Comparison of ENCODE assay signal across 13 mouse cellular contexts in genomic region chr6:72694047-72694790, GRCm38 (mm10).
DNase-seq lines count a peak whose midpoint lies in the region; ATAC-seq and TF ChIP-seq lines count a peak whose summit lies in the region.
"Had no signal": no experiment of that assay in that cellular context is flagged by ENCODE, and none has a peak within 500 bp of the region (broad histone marks: within the 10 kb centered on the region; RNA-seq: fewer than 3 reads in every experiment).

No protein-coding gene starts in this region.

- 76% methylated on average over 5 of the region's 5 CpGs for WGBS in forebrain, embryonic 10.5 days
- 76% methylated on average over 5 of the region's 5 CpGs for WGBS in forebrain, embryonic 11.5 days
- WGBS in kidney, embryonic 14.5 days = 40% methylated on average over 5 of the region's 5 CpGs
- WGBS in heart, embryonic 14.5 days = 19% methylated on average over 5 of the region's 5 CpGs
- WGBS in thymus, adult 2 months = 81% methylated on average over 5 of the region's 5 CpGs

- H3K27me3 ChIP-seq in forebrain, embryonic 10.5 days (ENCODE audit: poor library complexity, severe bottlenecking) = peaks cover 17% of the 10 kb centered on the region; the same call in 1 of the 2 replicates
- no peaks in the 10 kb centered on the region for H3K27me3 ChIP-seq in forebrain, embryonic 11.5 days (ENCODE audit: control insufficient read depth, insufficient read depth, low read length)
- H3K27me3 ChIP-seq in kidney, embryonic 14.5 days (ENCODE audit: control insufficient read depth, insufficient read depth, low read length) = no peaks in the 10 kb centered on the region
- no peaks in the 10 kb centered on the region for H3K27me3 ChIP-seq in heart, embryonic 14.5 days (ENCODE audit: control insufficient read depth, insufficient read depth, low read length)
- H3K27me3 ChIP-seq in thymus, adult 2 months (ENCODE audit: control insufficient read depth, insufficient read depth, low read length) = no peaks in the 10 kb centered on the region
- H3K27me3 ChIP-seq: hindbrain, embryonic 12.5 days had no signal

- no peaks in the 10 kb centered on the region for H3K9me3 ChIP-seq in forebrain, embryonic 10.5 days
- no peaks in the 10 kb centered on the region for H3K9me3 ChIP-seq in forebrain, embryonic 11.5 days (ENCODE audit: control insufficient read depth, low read length)
- no peaks in the 10 kb centered on the region for H3K9me3 ChIP-seq in kidney, embryonic 14.5 days (ENCODE audit: control insufficient read depth, low read length)
- H3K9me3 ChIP-seq in ES-E14 (ENCODE audit: control insufficient read depth, insufficient read depth, low read depth, low read length) = no peaks in the 10 kb centered on the region
- H3K9me3 ChIP-seq in heart, embryonic 14.5 days (ENCODE audit: control insufficient read depth, low read length) = no peaks in the 10 kb centered on the region
- H3K9me3 ChIP-seq: hindbrain, embryonic 12.5 days had no signal

- no peak for TF ChIP-seq CTCF in thymus, adult 2 months (IDR thresholded peaks at IDR 0.05; ENCODE audit: borderline replicate concordance, control insufficient read depth, extremely low read depth, insufficient read depth, low read length, poor library complexity)

- H3K4me3 ChIP-seq in forebrain, embryonic 10.5 days = no peak overlapping the region
- H3K4me3 ChIP-seq in forebrain, embryonic 11.5 days (ENCODE audit: low read depth, low read length) = no peak overlapping the region
- no peak overlapping the region for H3K4me3 ChIP-seq in kidney, embryonic 14.5 days (ENCODE audit: low read length)
- H3K4me3 ChIP-seq in ES-E14 (ENCODE audit: insufficient read depth in 1 of 2, low read depth in 1 of 2, low read length in 2 of 2, poor library complexity in 1 of 2, severe bottlenecking in 1 of 2) = no peak overlapping the region
- no peak overlapping the region for H3K4me3 ChIP-seq in heart, embryonic 14.5 days (ENCODE audit: control insufficient read depth in 1 of 2, insufficient read depth in 1 of 2, low read depth in 1 of 2, low read length in 2 of 2)
- no peak overlapping the region for H3K4me3 ChIP-seq in thymus, adult 2 months (ENCODE audit: control insufficient read depth, insufficient read depth, low read length)
- H3K4me3 ChIP-seq: hindbrain, embryonic 12.5 days had no signal

- ATAC-seq in forebrain, embryonic 11.5 days (replicated peaks; ENCODE audit: low FRiP score) = no peak
- ATAC-seq in kidney, embryonic 14.5 days (ENCODE audit: low FRiP score, low TSS enrichment) = no peak
- ATAC-seq in heart, embryonic 14.5 days (ENCODE audit: insufficient number of reproducible peaks, insufficient read depth, low FRiP score, low read depth) = no peak

- no peak for DNase-seq in forebrain, embryonic 10.5 days (ENCODE audit: extremely low spot score, low spot score)
- DNase-seq in forebrain, embryonic 11.5 days (ENCODE audit: low spot score) = no peak
- no peak for DNase-seq in kidney, adult 8-10 months
- no peak for DNase-seq in ES-E14 (ENCODE audit: low read depth, low spot score)
- no peak for DNase-seq in layer of hippocampus, adult 9-10 months (ENCODE audit: low spot score)
- no peak for DNase-seq in thymus, adult 2 months
- DNase-seq: cerebellum, postnatal 36 days; lung, postnatal 10 days; spleen, adult 18-20 months; thymus, postnatal 25 days had no signal

- in situ Hi-C loops in ES-E14 (cut with MboI; ENCODE audit: low sequenced_read_pairs in 2 of 2, unreplicated experiment in 2 of 2) = no loop called here

- no peak for TF ChIP-seq POLR2A in thymus, adult 2 months (IDR thresholded peaks at IDR 0.05; ENCODE audit: control insufficient read depth, extremely low read depth, insufficient read depth, low read length, poor library complexity)

- H3K4me2 ChIP-seq in forebrain, embryonic 11.5 days (ENCODE audit: low read depth, low read length, severe bottlenecking) = no peak overlapping the region
- H3K4me2 ChIP-seq in kidney, embryonic 14.5 days (replicated peaks; ENCODE audit: low read depth, low read length) = no peak overlapping the region
- H3K4me2 ChIP-seq in heart, embryonic 14.5 days (ENCODE audit: low read length) = peak overlapping the region; percentile 32
- H3K4me2 ChIP-seq: hindbrain, embryonic 12.5 days had no signal

- peaks cover 6% of the 10 kb centered on the region for H3K36me3 ChIP-seq in forebrain, embryonic 10.5 days (replicated peaks)
- no peaks in the 10 kb centered on the region for H3K36me3 ChIP-seq in forebrain, embryonic 11.5 days (ENCODE audit: control insufficient read depth, insufficient read depth, low read length)
- H3K36me3 ChIP-seq in kidney, embryonic 14.5 days (ENCODE audit: control insufficient read depth, insufficient read depth, low read length) = no peaks in the 10 kb centered on the region
- peaks cover 3% of the 10 kb centered on the region; the same call in 1 of the 2 replicates for H3K36me3 ChIP-seq in ES-E14 (ENCODE audit: control insufficient read depth, insufficient read depth, low read length, poor library complexity, severe bottlenecking)
- no peaks in the 10 kb centered on the region for H3K36me3 ChIP-seq in heart, embryonic 14.5 days (ENCODE audit: control insufficient read depth, insufficient read depth, low read length)
- no peaks in the 10 kb centered on the region for H3K36me3 ChIP-seq in thymus, adult 2 months (ENCODE audit: control insufficient read depth, insufficient read depth, low read length)
- H3K36me3 ChIP-seq: hindbrain, embryonic 12.5 days had no signal

- H3K27ac ChIP-seq in forebrain, embryonic 10.5 days = 0 out of 2 replicates have a peak overlapping the region, but pooled peaks have one; percentile 30
- H3K27ac ChIP-seq in forebrain, embryonic 11.5 days (ENCODE audit: low read depth, low read length) = no peak overlapping the region
- peak overlapping the region; percentile 62; the same call in 1 of the 2 replicates for H3K27ac ChIP-seq in kidney, embryonic 14.5 days (ENCODE audit: low read depth, low read length)
- H3K27ac ChIP-seq in ES-E14 (ENCODE audit: insufficient read depth, low read depth, low read length, poor library complexity, severe bottlenecking) = peak overlapping the region; percentile 12; the same call in 1 of the 2 replicates
- H3K27ac ChIP-seq in heart, embryonic 14.5 days (replicated peaks in 1 of 2; ENCODE audit: control insufficient read depth in 1 of 2, insufficient read depth in 1 of 2, low read depth in 2 of 2, low read length in 2 of 2) = peak overlapping the region; percentile 33 to 56; a peak in 3 of 4 replicates
- no peak overlapping the region for H3K27ac ChIP-seq in thymus, adult 2 months (ENCODE audit: control insufficient read depth, insufficient read depth, low read length)
- H3K27ac ChIP-seq: hindbrain, embryonic 12.5 days had no signal

- no peak overlapping the region for H3K9ac ChIP-seq in forebrain, embryonic 11.5 days (ENCODE audit: low read length)
- no peak overlapping the region for H3K9ac ChIP-seq in kidney, embryonic 14.5 days (ENCODE audit: low read depth, low read length)
- no peak overlapping the region for H3K9ac ChIP-seq in ES-E14 (ENCODE audit: insufficient read depth, low read depth, low read length, poor library complexity, severe bottlenecking)
- H3K9ac ChIP-seq in heart, embryonic 14.5 days (ENCODE audit: low read length) = 0 out of 2 replicates have a peak overlapping the region, but pooled peaks have one; percentile 21
- H3K9ac ChIP-seq: hindbrain, embryonic 12.5 days had no signal

- peaks cover 89% of the 10 kb centered on the region for H3K4me1 ChIP-seq in forebrain, embryonic 10.5 days
- H3K4me1 ChIP-seq in forebrain, embryonic 11.5 days (replicated peaks; ENCODE audit: control insufficient read depth, insufficient read depth, low read length) = peaks cover 12% of the 10 kb centered on the region; the same call in 1 of the 2 replicates
- peaks cover 76% of the 10 kb centered on the region for H3K4me1 ChIP-seq in kidney, embryonic 14.5 days (ENCODE audit: control insufficient read depth, insufficient read depth, low read length)
- peaks cover 0 to 8% of the 10 kb centered on the region in 2 experiments; a peak in 1 of 4 replicates for H3K4me1 ChIP-seq in ES-E14 (ENCODE audit: control insufficient read depth in 2 of 2, insufficient read depth in 2 of 2, low read length in 2 of 2, poor library complexity in 1 of 2)
- peaks cover 32 to 56% of the 10 kb centered on the region in 2 experiments for H3K4me1 ChIP-seq in heart, embryonic 14.5 days (ENCODE audit: control insufficient read depth in 2 of 2, insufficient read depth in 2 of 2, low read length in 2 of 2)
- no peaks in the 10 kb centered on the region for H3K4me1 ChIP-seq in thymus, adult 2 months (replicated peaks; ENCODE audit: control insufficient read depth, insufficient read depth, low read length)

TF ChIP-seq in ES-E14, 5 proteins besides CTCF, POLR2A, EP300 and RAD21:
- TF ChIP-seq ZC3H11A (IDR thresholded peaks at IDR 0.05; ENCODE audit: borderline replicate concordance, low read depth, low read length) (no peak), MAFK (IDR thresholded peaks at IDR 0.05; ENCODE audit: insufficient read depth, low read depth, low read length) (no peak), CHD2 (IDR thresholded peaks at IDR 0.05; ENCODE audit: low read depth, low read length) (no peak), HCFC1 (IDR thresholded peaks at IDR 0.05; ENCODE audit: borderline replicate concordance, insufficient read depth, low read length) (no peak), ZNF384 (IDR thresholded peaks at IDR 0.05; ENCODE audit: low read depth, low read length) (no peak)
TF ChIP-seq in ES-E14: peak in this region for 0.

Comparison
In these comparisons a context has a peak if more than half of its experiments do, and no peak if none do; other contexts are left out.
1. H3K27ac ChIP-seq: peak in forebrain, embryonic 10.5 days (single experiment), kidney, embryonic 14.5 days (single experiment), ES-E14 (single experiment) and heart, embryonic 14.5 days (2 of 2); none in forebrain, embryonic 11.5 days (single experiment) and thymus, adult 2 months (single experiment).